Mouse (Mus musculus) ovary, adult 18-20 months (tissue): ENCODE data around the gene Zp2.

Source experiments
- DNase-seq: peaks from one replicate; pipeline ENCODE4 v3.0.0; 2022; ENCODE audit warnings: low spot score, mixed read lengths

The Zp2 gene

GRCm38 (mm10) chr7:120145191-120145590 is at the start of gene Zp2:
TSS of gene Zp2 (minus strand) at chr7:120145291.
- no peak for DNase-seq

GRCm38 (mm10) chr7:120192816-120193215 is 47.7 kb upstream of the Zp2 start:
- no peak for DNase-seq

GRCm38 (mm10) chr7:120192207-120192606 is 47.1 kb upstream of the Zp2 start:
- no peak for DNase-seq

GRCm38 (mm10) chr7:120190150-120190665 is 45.1 kb upstream of the Zp2 start:
- no peak for DNase-seq

GRCm38 (mm10) chr7:120189369-120190149 is 44.5 kb upstream of the Zp2 start:
- DNase-seq: no peak

GRCm38 (mm10) chr7:120188946-120189345 is 43.9 kb upstream of the Zp2 start:
- DNase-seq: no peak

GRCm38 (mm10) chr7:120182891-120183290 is 37.8 kb upstream of the Zp2 start:
- DNase-seq: no peak

GRCm38 (mm10) chr7:120181401-120182230 is 36.5 kb upstream of the Zp2 start:
- no peak for DNase-seq

GRCm38 (mm10) chr7:120180547-120180946 is 35.5 kb upstream of the Zp2 start:
- no peak for DNase-seq

GRCm38 (mm10) chr7:120178935-120179334 is 33.8 kb upstream of the Zp2 start:
- DNase-seq: no peak

- DNase-seq: no peak
Measured at GRCm38 (mm10) chr7:120177611-120178010, 32.5 kb upstream of the Zp2 start.

GRCm38 (mm10) chr7:120174723-120175504 is 29.8 kb upstream of the Zp2 start:
- DNase-seq: no peak

GRCm38 (mm10) chr7:120173603-120174244 is 28.6 kb upstream of the Zp2 start, which contains the start of gene Anks4b:
TSS of gene Anks4b (plus strand) at chr7:120173858.
- no peak for DNase-seq

GRCm38 (mm10) chr7:120172188-120172700 is 27.2 kb upstream of the Zp2 start:
- no peak for DNase-seq

- no peak for DNase-seq
Measured at GRCm38 (mm10) chr7:120163581-120164251, 18.6 kb upstream of the Zp2 start.

GRCm38 (mm10) chr7:120158121-120158613 is 13.1 kb upstream of the Zp2 start:
- no peak for DNase-seq

- no peak for DNase-seq
Measured at GRCm38 (mm10) chr7:120157575-120158061, 12.5 kb upstream of the Zp2 start.

GRCm38 (mm10) chr7:120156841-120157409 is 11.8 kb upstream of the Zp2 start:
- DNase-seq: no peak

GRCm38 (mm10) chr7:120150898-120151297 is 5.8 kb upstream of the Zp2 start:
- no peak for DNase-seq

GRCm38 (mm10) chr7:120150257-120150656 is 5.2 kb upstream of the Zp2 start:
- DNase-seq: no peak
